ENCODE assay signal across 37 mouse cellular contexts in genomic region chr5:98520118-98520517, GRCm38 (mm10). TPM values are rescaled to one million over a fixed set of nuclear protein-coding genes. Genes with fewer than 3 reads are reported as not detected.
"Had no signal": no experiment of that assay in that cellular context is flagged by ENCODE, and none has a peak within 500 bp of the region (broad histone marks: within the 10 kb centered on the region; RNA-seq: fewer than 3 reads in every experiment).

No protein-coding gene starts in this region.

- H3K36me3 ChIP-seq: limb, embryonic 10.5 days; limb, embryonic 12.5 days; limb, embryonic 13.5 days; limb, embryonic 15.5 days; liver, embryonic 12.5 days; liver, embryonic 13.5 days; liver, embryonic 15.5 days; lung, embryonic 15.5 days; midbrain, embryonic 10.5 days; midbrain, embryonic 12.5 days; midbrain, embryonic 13.5 days; midbrain, embryonic 15.5 days had no signal

- DNase-seq: left cerebral cortex, postnatal 4 days; liver; liver, embryonic 13.5 days; liver, postnatal 0 days; lung, adult 18-20 months; lung, adult 2 months; lung, postnatal 10 days; lung, postnatal 14 days; lung, postnatal 36 days; lung, postnatal 4 days; midbrain, embryonic 14.5 days had no signal

- H3K27me3 ChIP-seq: limb, embryonic 12.5 days; limb, embryonic 13.5 days; limb, embryonic 15.5 days; liver, embryonic 12.5 days; liver, embryonic 13.5 days; liver, embryonic 15.5 days; lung, embryonic 15.5 days; megakaryocyte, embryonic 14.5 days; midbrain, embryonic 12.5 days; midbrain, embryonic 13.5 days; midbrain, embryonic 15.5 days had no signal

- ATAC-seq: liver, embryonic 12.5 days; liver, postnatal 0 days; lung, postnatal 0 days; midbrain, embryonic 13.5 days; midbrain, embryonic 15.5 days; midbrain, embryonic 16.5 days had no signal

- H3K4me1 ChIP-seq: limb, embryonic 10.5 days; limb, embryonic 12.5 days; limb, embryonic 13.5 days; limb, embryonic 15.5 days; liver, embryonic 12.5 days; liver, embryonic 13.5 days; liver, embryonic 15.5 days; lung, embryonic 15.5 days; megakaryocyte, embryonic 14.5 days; midbrain, embryonic 10.5 days; midbrain, embryonic 12.5 days; midbrain, embryonic 13.5 days; midbrain, embryonic 15.5 days had no signal

- H3K9ac ChIP-seq: limb, embryonic 12.5 days; limb, embryonic 13.5 days; limb, embryonic 15.5 days; liver, embryonic 12.5 days; liver, embryonic 13.5 days; liver, embryonic 14.5 days; liver, embryonic 15.5 days; liver, postnatal 0 days; lung, embryonic 15.5 days; midbrain, embryonic 12.5 days; midbrain, embryonic 13.5 days; midbrain, embryonic 15.5 days had no signal

- H3K9me3 ChIP-seq: limb, embryonic 10.5 days; limb, embryonic 12.5 days; limb, embryonic 13.5 days; limb, embryonic 15.5 days; liver, embryonic 12.5 days; liver, embryonic 13.5 days; liver, embryonic 15.5 days; lung, embryonic 15.5 days; midbrain, embryonic 10.5 days; midbrain, embryonic 12.5 days; midbrain, embryonic 13.5 days; midbrain, embryonic 15.5 days had no signal

- H3K4me3 ChIP-seq: left cerebral cortex, adult 2 months; limb, embryonic 10.5 days; limb, embryonic 12.5 days; limb, embryonic 13.5 days; limb, embryonic 15.5 days; liver, embryonic 12.5 days; liver, embryonic 13.5 days; liver, embryonic 15.5 days; lung, embryonic 15.5 days; megakaryocyte, embryonic 14.5 days; midbrain, embryonic 10.5 days; midbrain, embryonic 12.5 days; midbrain, embryonic 13.5 days; midbrain, embryonic 15.5 days; myocyte had no signal

- H3K4me2 ChIP-seq: limb, embryonic 12.5 days; limb, embryonic 13.5 days; limb, embryonic 15.5 days; liver, embryonic 11.5 days; liver, embryonic 12.5 days; liver, embryonic 13.5 days; liver, embryonic 15.5 days; lung, embryonic 15.5 days; midbrain, embryonic 11.5 days; midbrain, embryonic 12.5 days; midbrain, embryonic 13.5 days; midbrain, embryonic 15.5 days had no signal

- H3K27ac ChIP-seq: left cerebral cortex, adult 2 months; limb, embryonic 10.5 days; limb, embryonic 12.5 days; limb, embryonic 13.5 days; limb, embryonic 15.5 days; liver, embryonic 12.5 days; liver, embryonic 13.5 days; liver, embryonic 14.5 days; liver, embryonic 15.5 days; lung, embryonic 15.5 days; macrophage; midbrain, embryonic 10.5 days; midbrain, embryonic 12.5 days; midbrain, embryonic 13.5 days; midbrain, embryonic 15.5 days had no signal

RNA-seq across cellular contexts. Expression of gene Gm11111, which starts 32.4 kb away (rescaled TPM):
- polyA plus RNA-seq: limb, embryonic 10.5 days; limb, embryonic 11.5 days; limb, embryonic 12.5 days; limb, embryonic 13.5 days; limb, embryonic 14.5 days; limb, embryonic 15.5 days; liver, adult 2 months; liver, embryonic 11.5 days; liver, embryonic 12.5 days; liver, embryonic 13.5 days; liver, embryonic 14.5 days; liver, embryonic 15.5 days; liver, embryonic 16.5 days; liver, postnatal 0 days; lung, adult 2 months; lung, embryonic 15.5 days; lung, embryonic 16.5 days; lung, postnatal 0 days; macrophage; midbrain, embryonic 10.5 days; midbrain, embryonic 11.5 days; midbrain, embryonic 12.5 days; midbrain, embryonic 13.5 days; midbrain, embryonic 14.5 days; midbrain, embryonic 15.5 days; midbrain, embryonic 16.5 days; midbrain, postnatal 0 days; myocyte had no signal
